Mouse (Mus musculus): Measurements from ENCODE around the gene Klhl25.

DNA sequence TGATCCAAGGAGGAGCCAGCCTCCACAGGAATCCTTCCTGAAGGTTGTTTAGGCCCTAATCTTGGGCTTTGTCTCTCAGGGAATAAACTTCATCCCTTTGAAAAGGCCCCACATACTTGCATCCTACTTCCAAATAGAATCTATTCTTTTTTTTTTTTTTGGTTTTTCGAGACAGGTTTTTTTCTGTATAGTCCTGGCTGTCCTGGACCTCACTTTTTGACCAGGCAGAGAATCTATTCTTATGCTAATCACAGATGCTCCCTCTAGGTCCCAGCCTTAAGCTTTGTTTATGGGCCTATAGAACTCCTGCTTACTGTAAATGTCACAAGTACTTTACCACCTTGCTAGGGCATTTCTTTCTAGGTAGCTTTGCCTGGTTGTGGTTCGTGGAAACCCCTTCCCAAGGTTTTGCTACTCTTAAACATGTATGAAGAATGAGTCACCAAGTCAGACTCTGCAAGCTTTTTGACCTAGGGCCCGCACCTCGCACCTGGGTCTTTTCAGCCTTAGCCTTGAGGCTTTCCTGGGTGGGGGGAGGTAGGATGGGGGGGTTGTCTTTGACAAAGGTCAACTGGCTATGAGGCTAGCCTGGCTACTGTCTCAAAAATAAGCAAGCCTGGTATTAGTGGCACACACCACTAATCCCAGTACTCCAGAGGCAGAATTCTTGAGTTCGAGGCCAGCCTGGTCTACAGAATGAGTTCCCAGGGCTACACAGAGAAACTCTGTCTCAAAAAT is 46.3 kb upstream of the Klhl25 start:
- TF ChIP-seq CTCF (IDR thresholded peaks at IDR 0.05; ENCODE audit: low read depth, low read length) (no peak), POLR2A (IDR thresholded peaks at IDR 0.05; ENCODE audit: extremely low read depth, insufficient read depth, low read length) (no peak)
